Mouse (Mus musculus) mammary gland, adult 2 months (tissue): ENCODE data around the gene Gsto1. TPM values are rescaled to one million over a fixed set of nuclear protein-coding genes. Genes with fewer than 3 reads are reported as not detected.

Experiments used
- polyA plus RNA-seq: library from polyadenylated mRNA; depleted of rRNA; stranded (reverse); fragments of >200 nt; gene quantifications from 2 replicates; pipeline ENCODE4 v1.2.3, GENCODE M21; 2012; ENCODE audit warnings: low replicate concordance; rRNA removed

Gene Gsto1
- polyA plus RNA-seq, result 59.6 and 60.6 TPM in 2 replicates

DNA sequence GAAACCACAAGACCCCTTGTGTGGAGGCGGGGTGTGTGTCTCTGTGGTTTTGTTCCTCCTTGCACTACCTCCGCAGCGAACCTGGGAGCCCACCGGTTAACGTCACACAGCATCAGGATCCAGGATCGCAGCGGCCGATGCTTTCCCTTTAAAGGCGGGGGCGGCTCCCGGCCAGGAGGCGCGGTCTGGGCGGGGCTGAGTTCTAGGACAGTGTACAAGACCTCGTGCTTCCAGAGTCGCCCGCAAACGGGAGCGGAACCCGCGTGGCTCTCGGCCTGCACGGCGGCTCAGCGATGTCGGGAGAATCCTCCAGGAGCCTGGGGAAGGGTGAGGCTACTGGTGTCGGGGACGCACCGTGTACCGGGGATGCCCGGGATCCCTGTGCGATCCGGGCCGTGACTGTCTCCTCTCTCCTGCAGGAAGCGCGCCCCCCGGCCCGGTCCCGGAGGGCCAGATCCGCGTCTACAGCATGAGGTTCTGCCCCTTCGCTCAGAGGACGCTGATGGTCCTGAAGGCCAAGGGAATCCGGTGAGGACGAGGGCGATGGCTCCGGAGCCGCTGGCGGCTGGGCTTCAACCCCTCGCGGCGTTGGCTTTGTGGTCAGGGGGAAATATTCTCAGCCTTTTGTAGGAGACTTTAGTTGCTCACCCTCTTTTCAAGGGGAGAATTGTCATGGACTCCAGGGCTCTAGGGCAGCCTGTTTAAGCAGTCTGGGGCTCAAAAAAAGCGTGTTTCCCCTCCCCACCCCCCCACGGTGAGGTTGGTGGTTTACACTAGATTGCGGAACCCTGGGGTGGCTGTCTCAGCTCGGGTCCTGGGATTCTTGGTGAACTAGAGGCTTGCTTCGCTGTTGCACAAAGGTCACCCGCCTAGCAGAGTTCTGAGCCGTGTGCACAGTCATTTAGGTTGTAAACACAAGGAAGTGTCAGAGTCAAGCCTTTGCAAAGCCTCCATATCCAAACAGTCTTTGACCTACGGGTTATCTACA, at the start of gene Gsto1:
Gsto1 (plus strand) TSS at position 175 of the 988 bp plus-strand sequence.

DNA sequence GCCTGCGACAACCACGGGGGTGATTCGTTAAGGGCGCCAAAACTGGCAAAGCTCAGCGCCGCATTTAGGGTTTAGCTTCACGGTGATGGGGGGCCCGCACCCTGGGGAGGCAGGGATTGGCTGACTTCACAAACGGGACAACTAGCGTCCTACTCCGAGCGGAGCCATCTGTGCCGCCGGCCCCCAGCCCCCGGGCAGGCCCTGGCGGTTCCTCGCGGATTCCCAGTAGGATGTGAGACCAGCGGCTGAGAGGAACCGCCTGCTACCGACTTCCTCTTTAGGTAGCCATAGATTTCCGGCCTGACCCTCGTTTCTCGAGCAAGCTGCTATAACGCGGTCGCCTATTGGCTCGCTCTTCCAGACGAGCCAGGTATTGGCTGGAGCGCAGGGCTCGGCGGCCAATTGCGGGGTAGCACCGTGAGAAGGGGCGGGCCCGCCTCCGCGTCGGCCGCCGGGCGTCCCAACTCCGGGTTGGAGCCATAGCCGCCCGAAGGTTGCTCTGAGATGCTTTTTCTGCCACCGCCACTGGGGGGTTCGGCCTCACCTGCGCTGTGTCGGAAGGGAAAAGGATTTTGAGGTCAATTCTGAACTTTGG, 10.7 kb downstream of the Gsto1 start, which contains the start of gene Gsto2:
Gsto2 (plus strand) TSS at position 182 of the 595 bp plus-strand sequence.

Other genes with a start within 250 kb of the Gsto1 start
- gene Col17a1, start 162.9 kb upstream of the Gsto1 start, polyA plus RNA-seq, result 20.2 and 34.7 TPM in 2 replicates
- 52.8 and 62.7 TPM in 2 replicates for gene Sfr1, start 123.3 kb upstream of the Gsto1 start, polyA plus RNA-seq
- 1.3 and 3.0 TPM in 2 replicates for gene Gsto2, start 10.6 kb downstream of the Gsto1 start, polyA plus RNA-seq
- gene Cfap43, start 64.3 kb downstream of the Gsto1 start, polyA plus RNA-seq, result 0.04 TPM in 1 of 2 replicates, not detected in the other
- 8.3 and 11.6 TPM in 2 replicates for gene Itprip, start 64.3 kb downstream of the Gsto1 start, polyA plus RNA-seq
- gene Cfap58, start 82.7 kb downstream of the Gsto1 start, polyA plus RNA-seq, result not detected in 2 replicates